Mouse (Mus musculus): Measurements from ENCODE around the gene Flrt1.
"Not testable (repeated sequence)": the region's sequence is repeated elsewhere in the genome, so short reads cannot be mapped to it uniquely, and the experiment has no call there.

Flrt1 gene

DNA sequence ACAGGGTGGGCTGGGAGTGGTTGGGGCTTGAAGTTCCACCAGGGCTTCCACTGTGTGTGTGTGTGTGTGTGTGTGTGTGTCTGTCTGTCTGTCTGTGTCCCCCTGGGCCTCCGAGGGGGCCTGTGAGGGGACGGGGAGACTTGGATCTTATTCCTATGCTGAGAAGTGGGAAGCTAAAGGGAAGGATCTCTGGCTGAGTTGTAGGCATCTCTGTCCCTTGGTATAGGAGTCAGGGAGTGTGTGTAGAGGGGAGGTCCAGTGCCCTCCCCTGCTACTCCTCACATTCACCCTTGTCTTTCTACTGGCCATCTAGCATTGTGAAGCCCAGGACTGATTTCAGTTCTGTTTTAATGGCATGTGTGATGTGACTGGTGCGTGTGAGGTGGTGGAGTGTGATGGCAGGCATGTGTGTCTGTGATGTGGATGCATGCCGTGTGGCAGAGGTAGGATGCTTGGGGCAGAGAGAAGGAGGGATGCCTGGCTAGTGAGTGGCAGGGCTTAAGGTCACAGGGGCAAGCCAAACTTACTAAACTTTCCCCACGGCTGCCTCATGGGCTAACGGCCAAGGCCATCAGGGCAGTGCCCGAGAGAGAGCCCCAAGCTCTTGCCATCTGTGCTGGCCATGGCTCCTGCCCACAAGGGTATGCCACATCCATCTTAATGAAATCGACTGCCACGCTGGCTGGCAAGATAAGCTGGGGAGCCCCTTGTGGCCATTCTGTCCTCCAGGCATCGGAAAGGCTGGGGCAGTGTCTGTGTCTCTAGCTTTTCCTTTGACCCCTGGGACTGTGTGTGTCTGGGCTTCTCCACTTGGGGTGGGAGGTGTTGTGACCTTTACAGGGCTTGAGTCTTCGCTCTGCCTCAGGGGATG is 36.6 kb downstream of the Flrt1 start:
- DNase-seq (ENCODE audit: low read depth, low spot score) = no peak

- no peak for DNase-seq (ENCODE audit: low read depth, low spot score)
Observed at GRCm38 (mm10) chr19:7068136-7068535, 37.4 kb downstream of the Flrt1 start.

- DNase-seq (ENCODE audit: low read depth, low spot score) = no peak
Observed at GRCm38 (mm10) chr19:7067344-7068050, 38.0 kb downstream of the Flrt1 start.

DNA sequence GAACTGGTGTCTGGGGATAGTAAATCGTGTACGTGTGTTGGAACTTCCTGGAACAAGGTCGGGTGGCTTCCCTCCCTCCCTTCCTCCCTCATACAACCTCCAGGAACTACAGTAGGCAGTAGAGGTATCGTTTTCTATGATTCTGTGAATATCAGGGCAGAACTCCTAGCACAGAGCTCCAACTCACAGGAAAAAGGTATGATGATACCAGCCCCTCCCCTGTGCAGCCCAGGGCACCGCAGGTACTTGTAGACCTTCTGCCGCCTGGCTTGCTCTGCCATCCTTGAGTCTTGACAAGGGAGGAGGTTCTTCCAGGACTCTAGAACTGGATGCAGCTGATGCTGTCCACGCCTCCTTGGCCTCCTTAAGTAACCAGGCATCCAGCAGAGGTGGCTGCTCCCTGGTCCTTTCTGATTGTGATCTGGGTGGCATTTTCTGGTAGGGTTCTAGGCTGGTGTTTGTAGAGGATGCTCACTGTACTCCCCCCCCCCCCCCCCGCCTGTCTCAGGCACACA is 38.6 kb downstream of the Flrt1 start:
- no peak for DNase-seq (ENCODE audit: low read depth, low spot score)

DNA sequence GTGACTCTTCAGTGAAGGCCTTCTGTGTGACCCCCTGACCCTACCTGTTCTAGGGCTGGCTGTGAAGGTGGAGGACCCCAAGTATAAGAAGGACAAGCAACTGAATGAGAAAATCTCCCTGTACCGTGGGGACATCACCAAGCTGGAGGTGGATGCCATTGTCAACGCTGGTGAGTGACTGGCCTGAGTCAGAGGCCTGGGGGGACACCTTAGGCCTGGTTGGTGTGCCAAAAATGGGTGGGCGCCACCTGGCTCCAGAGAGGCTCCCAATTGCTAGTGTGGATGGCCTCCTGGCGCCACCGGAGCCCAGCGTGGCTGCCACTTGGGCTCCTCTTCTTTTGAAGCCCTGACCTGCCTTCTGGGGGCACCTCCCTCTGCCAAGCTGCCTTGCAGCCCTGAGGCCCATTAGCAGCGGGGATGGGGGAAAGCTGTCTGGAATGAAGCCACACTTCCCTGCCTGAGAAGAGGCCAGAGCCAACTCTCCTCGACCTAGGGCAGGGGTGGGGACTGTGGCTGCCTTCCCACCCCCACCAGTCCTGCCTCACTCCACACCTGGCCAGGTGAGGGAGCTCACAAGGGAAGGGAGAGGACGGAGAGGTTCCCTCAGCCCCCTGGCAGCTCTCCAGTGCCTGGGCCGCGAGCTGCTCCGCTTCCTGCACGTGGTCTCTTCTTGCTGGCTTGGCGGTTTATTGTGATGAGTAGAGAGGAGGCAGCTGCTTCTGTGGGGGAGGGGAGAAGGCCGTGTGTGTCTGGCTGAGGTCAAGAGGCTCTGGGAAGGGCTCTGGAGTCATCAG is 39.3 kb downstream of the Flrt1 start:
- no peak for DNase-seq (ENCODE audit: low read depth, low spot score)

- DNase-seq (ENCODE audit: low read depth, low spot score) = peak; percentile 60
Observed at GRCm38 (mm10) chr19:7064571-7064970, 41.0 kb downstream of the Flrt1 start.

GRCm38 (mm10) chr19:7062916-7063315 is 42.6 kb downstream of the Flrt1 start:
- DNase-seq (ENCODE audit: low read depth, low spot score) = no peak

- DNase-seq (ENCODE audit: low read depth, low spot score) = no peak
Observed at GRCm38 (mm10) chr19:7062110-7062509, 43.4 kb downstream of the Flrt1 start.

GRCm38 (mm10) chr19:7058541-7058940 is 47.0 kb downstream of the Flrt1 start:
- no peak for DNase-seq (ENCODE audit: low read depth, low spot score)

- DNase-seq (ENCODE audit: low read depth, low spot score) = peak; percentile 43
Observed at GRCm38 (mm10) chr19:7057722-7058207, 47.8 kb downstream of the Flrt1 start.

DNA sequence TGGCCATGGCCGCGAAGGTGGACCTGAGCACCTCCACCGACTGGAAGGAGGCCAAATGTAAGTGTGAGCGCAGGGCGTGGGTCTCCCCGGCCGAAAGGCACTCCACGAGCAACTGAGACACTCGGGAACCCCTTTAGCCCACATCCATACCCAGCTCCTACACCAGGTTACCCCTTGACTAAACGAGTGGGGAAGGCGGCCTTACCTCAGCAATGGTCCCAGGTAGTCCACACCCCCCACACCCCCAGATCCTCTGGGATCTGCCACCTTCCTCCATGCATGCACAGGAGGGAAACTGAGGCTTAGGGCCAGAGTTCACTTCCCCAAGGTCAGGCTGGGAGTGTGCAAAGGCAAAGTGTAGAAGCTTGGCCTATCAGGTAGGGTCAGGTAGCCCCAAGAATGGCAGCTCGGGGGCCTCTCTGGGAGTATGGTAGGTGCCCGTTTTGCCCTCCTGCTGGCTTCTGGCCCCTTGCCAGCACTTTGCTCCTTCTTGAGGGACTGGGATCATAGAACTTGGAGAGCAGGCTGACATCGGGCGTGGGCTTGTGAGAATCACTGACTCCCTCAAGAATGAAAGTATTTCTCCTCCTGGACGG is 48.3 kb downstream of the Flrt1 start:
- DNase-seq (ENCODE audit: low read depth, low spot score) = no peak

- no peak for DNase-seq (ENCODE audit: low read depth, low spot score)
Observed at GRCm38 (mm10) chr19:7056248-7057087, 49.1 kb downstream of the Flrt1 start, which contains the start of gene Macrod1. TSS of gene Macrod1 (plus strand) at chr19:7056810.

DNA sequence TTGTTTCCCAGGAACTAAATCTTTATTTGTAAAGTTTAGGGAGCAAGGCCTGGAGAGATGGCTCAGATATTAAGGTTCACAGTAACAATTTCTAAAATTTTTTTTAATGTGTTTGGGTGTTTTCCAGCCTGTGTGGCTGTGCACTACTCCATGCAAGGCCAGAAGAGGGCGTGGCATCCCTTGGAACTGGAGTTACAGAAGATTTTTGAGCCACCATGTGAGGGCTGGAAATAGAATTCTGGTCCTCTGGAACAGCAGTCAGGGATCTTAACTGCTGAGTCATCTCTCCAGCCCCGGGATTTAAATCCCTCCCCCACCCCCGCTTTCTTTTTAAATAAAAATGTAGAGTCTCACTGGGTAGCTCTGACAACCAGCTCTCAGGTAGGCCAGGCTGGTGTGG is 50.4 kb downstream of the Flrt1 start:
- DNase-seq (ENCODE audit: low read depth, low spot score) = no peak

DNA sequence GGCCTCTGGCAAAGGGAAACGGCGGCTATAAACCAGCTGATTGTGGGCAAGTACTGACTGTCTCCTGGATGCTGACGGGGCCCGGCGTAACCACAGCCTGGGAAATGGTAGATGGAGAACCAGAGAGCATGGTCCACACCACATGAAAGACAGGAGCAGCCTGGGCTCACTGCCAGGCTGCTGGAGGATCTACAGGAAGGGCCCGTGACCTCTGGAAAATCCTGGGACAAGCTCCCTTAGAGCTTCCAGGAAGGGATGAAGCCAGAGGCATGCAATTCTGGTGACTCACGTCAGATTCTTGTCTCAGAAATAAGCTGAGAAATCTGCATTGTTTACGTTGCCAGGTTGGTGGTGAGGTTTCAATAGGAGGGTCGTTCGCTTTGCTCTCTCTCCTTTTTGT is 50.8 kb downstream of the Flrt1 start:
- no peak for DNase-seq (ENCODE audit: low read depth, low spot score)

DNA sequence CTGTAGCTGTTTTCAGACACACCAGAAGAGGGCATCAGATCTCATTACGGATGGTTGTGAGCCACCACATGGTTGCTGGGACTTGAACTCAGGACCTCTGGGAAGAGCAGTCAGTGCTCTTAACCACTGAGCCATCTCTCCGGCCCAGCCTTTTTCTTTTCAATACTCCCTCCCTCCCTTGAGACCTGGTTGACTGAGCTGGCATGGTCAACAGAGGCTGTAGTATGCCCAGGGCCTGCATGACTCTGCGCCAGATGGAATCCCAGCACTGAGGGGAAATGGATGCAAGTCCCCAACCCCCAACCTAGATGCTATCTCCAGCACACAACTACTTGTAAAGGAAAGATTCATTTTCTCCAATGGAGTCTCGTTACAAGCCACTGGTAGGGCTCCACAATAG is 52.1 kb downstream of the Flrt1 start:
- DNase-seq (ENCODE audit: low read depth, low spot score) = not testable (repeated sequence)

DNA sequence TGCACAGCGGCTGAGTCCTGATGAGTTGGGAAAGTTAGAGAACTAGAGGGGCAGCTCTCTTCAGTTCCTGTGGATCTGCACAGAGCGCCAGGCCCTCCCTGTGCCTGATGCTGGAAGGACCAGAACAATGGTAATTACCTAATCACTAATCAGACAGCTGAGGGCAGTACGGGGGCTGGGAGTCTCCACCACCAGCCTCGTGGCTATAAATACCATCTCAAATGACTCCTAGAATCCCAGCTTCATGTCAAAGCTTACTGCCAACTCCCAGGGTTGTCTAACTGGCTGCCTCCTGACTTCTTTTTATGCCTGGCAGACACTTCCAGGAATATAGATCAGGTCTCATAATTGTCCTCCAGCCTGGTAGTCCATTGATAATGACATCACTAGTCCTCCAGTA is 60.8 kb downstream of the Flrt1 start:
- DNase-seq (ENCODE audit: low read depth, low spot score) = no peak

DNA sequence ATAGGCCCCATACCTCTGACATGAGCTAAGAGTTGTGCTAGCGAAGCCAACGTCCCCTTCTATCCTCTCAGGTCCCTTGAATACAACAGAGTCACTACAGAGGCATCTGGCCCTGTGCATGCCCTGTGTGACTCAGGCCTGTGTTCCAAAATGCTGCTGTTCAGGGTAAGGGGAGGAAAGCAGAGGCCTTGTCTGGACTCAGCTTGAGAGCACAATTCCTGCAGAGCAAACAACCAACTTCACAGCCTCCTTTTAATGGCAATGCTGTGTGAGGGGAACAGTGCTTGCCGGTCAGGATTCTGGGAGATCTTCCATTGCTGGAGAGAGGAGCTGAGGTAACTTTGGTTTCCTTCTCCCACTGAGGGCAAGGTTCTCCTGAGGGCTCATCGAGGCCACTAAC is 61.2 kb downstream of the Flrt1 start:
- DNase-seq (ENCODE audit: low read depth, low spot score) = no peak
